Mouse (Mus musculus) small intestine, adult 2 months (tissue): ENCODE data around the gene Alk. TPM values are rescaled to one million over a fixed set of nuclear protein-coding genes. Genes with fewer than 3 reads are reported as not detected.

Source experiments
- H3K27ac ChIP-seq: fragments of 200-500 bp; 2 replicates; pipeline ENCODE4 v1.5.1; 2012; ENCODE audit warnings: low read depth, low read length, control low read depth, inconsistent platforms; ENCODE audit not compliant: insufficient read depth
- H3K27me3 ChIP-seq: fragments of 200-500 bp; 2 replicates; pipeline ENCODE4 v1.6.1; 2012; ENCODE audit warnings: mild to moderate bottlenecking, moderate library complexity, low read length, inconsistent platforms; ENCODE audit not compliant: control insufficient read depth, insufficient read depth
- H3K36me3 ChIP-seq: fragments of 200-500 bp; 2 replicates; pipeline ENCODE4 v1.6.1; 2012; ENCODE audit warnings: mild to moderate bottlenecking, low read length, control low read depth, inconsistent platforms; ENCODE audit not compliant: control insufficient read depth, insufficient read depth
- H3K4me1 ChIP-seq: fragments of 200-500 bp; 2 replicates; pipeline ENCODE4 v1.6.1; 2012; ENCODE audit warnings: low read length, inconsistent platforms, mixed read lengths; ENCODE audit not compliant: control insufficient read depth, insufficient read depth, insufficient read length
- H3K4me3 ChIP-seq: fragments of 200-500 bp; 2 replicates; pipeline ENCODE4 v1.5.1; 2012; ENCODE audit warnings: low read depth, mild to moderate bottlenecking, control low read depth, inconsistent platforms, low read length, moderate library complexity
- CTCF ChIP-seq: fragments of 200-500 bp; IDR thresholded peaks from 2 replicates; pipeline ENCODE4 v1.5.1; 2012; ENCODE audit warnings: low read depth, mild to moderate bottlenecking, control low read depth, inconsistent platforms, low read length, moderate library complexity, mixed read lengths; ENCODE audit not compliant: insufficient replicate concordance, insufficient read length; ENCODE audit errors: extremely low read depth
- POLR2A ChIP-seq: fragments of 200-500 bp; IDR thresholded peaks from 2 replicates; pipeline ENCODE4 v1.6.1; 2012; ENCODE audit warnings: low read depth, mild to moderate bottlenecking, control low read depth, inconsistent platforms, low read length, moderate library complexity
- WGBS: fragments of 180-500 bp; shearing (Covaris S2); methylation state at CpG from one replicate; pipeline ENCODE4 v1.1.7; 2018; 5-methylcytosine and 5-hydroxymethylcytosine counted together
- polyA plus RNA-seq: library from polyadenylated mRNA; depleted of rRNA; stranded (reverse); fragments of >200 nt; gene quantifications from 2 replicates; pipeline ENCODE4 v1.2.3, GENCODE M21; 2012

The Alk gene
- polyA plus RNA-seq, 1 experiment, result 0.09 TPM

- Histone ChIP-seq H3K36me3 (no peaks in the 10 kb centered on the region), H3K27ac (no peak overlapping the region), H3K4me1 (peaks cover 3% of the 10 kb centered on the region; the same call in 1 of the 2 replicates), H3K4me3 (peak overlapping the region; percentile 1), H3K27me3 (peaks cover 18% of the 10 kb centered on the region)
- 6% methylated on average over 51 of the region's 51 CpGs for WGBS
- TF ChIP-seq POLR2A (no peak), CTCF (no peak)
Observed at GRCm38 (mm10) chr17:72603886-72604609, 379 bp downstream of the Alk start.

- WGBS, result 3% methylated on average over 40 of the region's 40 CpGs
- peaks cover 18% of the 10 kb centered on the region for H3K27me3 ChIP-seq
- peaks cover 3% of the 10 kb centered on the region; the same call in 1 of the 2 replicates for H3K4me1 ChIP-seq
Observed at GRCm38 (mm10) chr17:72603118-72603885, 1.1 kb downstream of the Alk start.

GRCm38 (mm10) chr17:72600806-72601205 is 3.6 kb downstream of the Alk start:
- TF ChIP-seq CTCF (no peak), POLR2A (no peak)
- Histone ChIP-seq H3K4me3 (no peak overlapping the region), H3K36me3 (no peaks in the 10 kb centered on the region), H3K27me3 (peaks cover 18% of the 10 kb centered on the region), H3K4me1 (peaks cover 3% of the 10 kb centered on the region; the same call in 1 of the 2 replicates), H3K27ac (no peak overlapping the region)
- WGBS, result 90% methylated on average over 5 of the region's 5 CpGs

More at GRCm38 (mm10) chr17:72603118-72603885, 1.1 kb downstream of the Alk start:
- TF ChIP-seq CTCF (no peak), POLR2A (no peak)
- Histone ChIP-seq H3K27ac (no peak overlapping the region), H3K4me3 (no peak overlapping the region), H3K36me3 (no peaks in the 10 kb centered on the region)

- Histone ChIP-seq H3K4me1 (no peaks in the 10 kb centered on the region), H3K27me3 (no peaks in the 10 kb centered on the region), H3K4me3 (no peak overlapping the region), H3K36me3 (no peaks in the 10 kb centered on the region), H3K27ac (no peak overlapping the region)
- no peak for TF ChIP-seq POLR2A
- TF ChIP-seq CTCF, result no peak
- 74% methylated on average over 3 of the region's 3 CpGs for WGBS
Observed at GRCm38 (mm10) chr17:72587671-72588070, 16.8 kb downstream of the Alk start.

- Histone ChIP-seq H3K4me1 (no peaks in the 10 kb centered on the region), H3K36me3 (no peaks in the 10 kb centered on the region), H3K27ac (no peak overlapping the region), H3K4me3 (no peak overlapping the region), H3K27me3 (no peaks in the 10 kb centered on the region)
- TF ChIP-seq CTCF (no peak), POLR2A (no peak)
- 69% methylated on average over 4 of the region's 4 CpGs for WGBS
Observed at GRCm38 (mm10) chr17:72580142-72580541, 24.3 kb downstream of the Alk start.

GRCm38 (mm10) chr17:72579321-72579720 is 25.1 kb downstream of the Alk start:
- Histone ChIP-seq H3K36me3 (no peaks in the 10 kb centered on the region), H3K4me3 (no peak overlapping the region), H3K27ac (no peak overlapping the region), H3K4me1 (no peaks in the 10 kb centered on the region), H3K27me3 (no peaks in the 10 kb centered on the region)
- TF ChIP-seq POLR2A (no peak), CTCF (no peak)
- 88% methylated on average over 9 of the region's 9 CpGs for WGBS

GRCm38 (mm10) chr17:72571379-72571778 is 33.0 kb downstream of the Alk start:
- Histone ChIP-seq H3K36me3 (no peaks in the 10 kb centered on the region), H3K4me1 (no peaks in the 10 kb centered on the region), H3K27ac (no peak overlapping the region), H3K4me3 (no peak overlapping the region), H3K27me3 (no peaks in the 10 kb centered on the region)
- no peak for TF ChIP-seq CTCF
- no peak for TF ChIP-seq POLR2A
- 84% methylated on average over 2 of the region's 2 CpGs for WGBS
